21 mouse cellular contexts compared by ENCODE assay signal in genomic region chr8:79041429-79041828, GRCm38 (mm10).
"Had no signal": no experiment of that assay in that cellular context is flagged by ENCODE, and none has a peak within 500 bp of the region (broad histone marks: within the 10 kb centered on the region; RNA-seq: fewer than 3 reads in every experiment).

No protein-coding gene starts in this region.

- H3K4me1 ChIP-seq: hindbrain, embryonic 10.5 days; hindbrain, embryonic 12.5 days; intestine, embryonic 15.5 days had no signal

- H3K36me3 ChIP-seq: liver, embryonic 13.5 days had no signal

- H3K4me3 ChIP-seq: heart, embryonic 10.5 days; heart, embryonic 12.5 days; hindbrain, embryonic 10.5 days; hindbrain, embryonic 12.5 days; intestine, embryonic 15.5 days; limb, embryonic 13.5 days; limb, embryonic 15.5 days; liver, embryonic 13.5 days had no signal

- H3K27me3 ChIP-seq: heart, embryonic 12.5 days; hindbrain, embryonic 12.5 days; intestine, embryonic 15.5 days; limb, embryonic 13.5 days; limb, embryonic 15.5 days; liver, embryonic 13.5 days had no signal

- H3K9me3 ChIP-seq: heart, embryonic 10.5 days; heart, embryonic 12.5 days; hindbrain, embryonic 10.5 days; hindbrain, embryonic 12.5 days; intestine, embryonic 15.5 days; limb, embryonic 13.5 days; limb, embryonic 15.5 days; liver, embryonic 13.5 days had no signal

- H3K9ac ChIP-seq: heart, embryonic 12.5 days; hindbrain, embryonic 12.5 days; hindbrain, embryonic 14.5 days; intestine, embryonic 15.5 days; limb, embryonic 13.5 days; limb, embryonic 15.5 days; liver, embryonic 13.5 days had no signal

- H3K4me2 ChIP-seq: heart, embryonic 12.5 days; hindbrain, embryonic 12.5 days; hindbrain, embryonic 14.5 days; intestine, embryonic 15.5 days; limb, embryonic 13.5 days; limb, embryonic 15.5 days; liver, embryonic 13.5 days had no signal

- DNase-seq: gastrocnemius, postnatal 10 days; gastrocnemius, postnatal 25 days; heart, adult 18-20 months; heart, postnatal 10 days; heart, postnatal 4 days; kidney, adult 18-20 months; kidney, adult 8-10 months; kidney, postnatal 10 days; kidney, postnatal 36 days; layer of hippocampus, adult 9-11 months; layer of hippocampus, postnatal 36 days; left cerebral cortex, postnatal 4 days; liver, embryonic 13.5 days had no signal

- H3K27ac ChIP-seq: heart, embryonic 10.5 days; hindbrain, embryonic 10.5 days; hindbrain, embryonic 12.5 days; hindbrain, embryonic 14.5 days; intestine, embryonic 15.5 days; limb, embryonic 13.5 days; limb, embryonic 15.5 days; liver, embryonic 13.5 days had no signal
